Mouse (Mus musculus) embryo, embryonic 9.5 days (tissue): ENCODE measurements around the gene Ntm.

Source experiments
- DNase-seq: peaks from one replicate; pipeline ENCODE4 v3.0.0-alpha.2; 2017; ENCODE audit errors: extremely low spot score

Gene Ntm

DNA sequence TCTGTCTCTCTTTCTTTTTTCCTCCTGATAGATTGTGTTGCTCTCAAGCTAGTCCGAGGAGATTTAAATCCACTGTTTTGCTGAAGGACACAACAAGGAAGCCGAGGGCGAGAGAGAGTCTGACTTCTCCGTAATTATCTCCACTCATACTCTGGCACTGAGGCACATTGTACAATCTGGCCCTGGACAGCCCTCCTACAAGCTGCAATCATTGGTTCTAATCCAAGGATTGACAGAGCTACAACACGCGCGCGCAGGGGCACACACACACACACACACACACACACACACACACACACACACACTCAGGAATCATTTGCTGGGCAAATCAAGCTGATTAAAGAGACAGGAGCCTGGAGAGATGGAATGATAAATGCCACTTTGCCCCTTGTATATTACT lies at the start of gene Ntm:
Ntm (minus strand) TSS at position 164 of the 400 bp plus-strand sequence.
- peak; percentile 39 for DNase-seq

DNA sequence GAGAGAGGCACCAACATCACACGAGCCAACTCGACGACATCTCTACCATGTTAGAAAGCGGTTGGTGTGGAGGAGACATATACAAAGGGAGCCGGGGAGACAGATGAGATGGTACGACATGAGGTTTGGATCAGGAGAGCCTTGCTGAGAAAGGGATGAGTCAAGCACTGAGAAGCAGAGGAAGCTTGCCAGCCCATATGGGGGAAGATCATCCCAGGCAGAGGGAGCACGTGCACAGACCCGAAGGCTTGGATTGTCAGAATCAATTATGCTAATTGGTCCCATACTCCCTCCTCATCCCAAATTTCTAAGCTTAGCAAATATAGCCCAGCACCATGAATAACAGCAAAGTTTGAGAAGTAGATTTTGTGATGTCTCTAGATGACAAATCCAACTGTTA lies 42.8 kb upstream of the Ntm start:
- DNase-seq, result no peak

DNA sequence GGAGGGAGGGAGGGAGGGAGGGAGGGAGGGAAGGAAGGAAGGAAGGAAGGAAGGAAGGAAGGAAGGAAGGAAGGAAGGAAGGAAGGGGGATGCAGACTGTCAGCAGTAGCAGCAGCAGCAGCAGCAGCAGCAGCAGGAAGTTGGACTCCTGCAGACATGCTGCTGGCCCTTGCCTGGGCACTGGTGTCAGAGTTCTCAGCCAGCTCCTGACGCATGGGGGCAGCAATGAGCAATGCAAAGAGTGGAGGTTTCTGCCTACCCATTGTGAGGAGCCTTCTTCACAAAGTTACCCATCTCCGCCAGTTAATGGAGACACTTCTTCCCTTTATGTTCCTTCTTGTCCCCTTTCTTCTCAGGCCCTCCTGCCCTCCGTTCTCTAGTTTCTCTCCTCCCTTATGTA lies 40.7 kb upstream of the Ntm start:
- peak; percentile 83 for DNase-seq

DNA sequence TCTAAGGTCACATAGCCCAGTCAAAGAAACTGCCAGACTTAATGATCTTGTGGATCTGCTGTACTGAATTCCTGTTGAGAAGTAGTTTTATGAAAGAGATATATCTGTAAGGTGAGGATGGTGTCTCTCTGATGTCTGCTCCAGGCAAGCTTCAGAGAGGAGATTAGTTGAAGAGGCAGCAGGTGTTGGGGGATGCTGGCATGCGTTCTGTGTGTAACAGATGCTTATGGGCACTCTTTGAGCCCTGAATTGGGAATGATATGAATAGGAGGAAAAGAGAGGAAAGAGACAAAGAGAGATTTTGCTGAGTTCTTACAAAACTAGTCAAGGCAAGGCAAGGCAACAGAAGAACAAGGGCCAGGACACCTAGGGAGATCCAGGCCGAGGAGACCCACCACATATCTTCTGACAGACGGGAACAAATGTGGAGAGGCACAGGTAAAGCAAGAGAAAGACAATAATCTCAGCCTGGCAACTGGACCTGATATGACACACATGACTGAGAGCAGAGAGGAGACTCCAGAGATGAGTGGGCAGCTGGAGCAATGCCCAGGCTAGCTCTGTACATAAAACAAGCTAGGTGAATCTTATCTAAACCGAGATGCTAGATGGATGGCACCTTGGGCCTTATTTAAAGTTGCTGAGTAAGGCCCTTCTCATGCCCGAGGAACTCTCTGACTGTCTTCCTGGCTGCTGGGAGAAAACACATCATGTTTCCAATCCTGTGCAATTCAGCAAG lies 18.4 kb upstream of the Ntm start:
- no peak for DNase-seq

DNA sequence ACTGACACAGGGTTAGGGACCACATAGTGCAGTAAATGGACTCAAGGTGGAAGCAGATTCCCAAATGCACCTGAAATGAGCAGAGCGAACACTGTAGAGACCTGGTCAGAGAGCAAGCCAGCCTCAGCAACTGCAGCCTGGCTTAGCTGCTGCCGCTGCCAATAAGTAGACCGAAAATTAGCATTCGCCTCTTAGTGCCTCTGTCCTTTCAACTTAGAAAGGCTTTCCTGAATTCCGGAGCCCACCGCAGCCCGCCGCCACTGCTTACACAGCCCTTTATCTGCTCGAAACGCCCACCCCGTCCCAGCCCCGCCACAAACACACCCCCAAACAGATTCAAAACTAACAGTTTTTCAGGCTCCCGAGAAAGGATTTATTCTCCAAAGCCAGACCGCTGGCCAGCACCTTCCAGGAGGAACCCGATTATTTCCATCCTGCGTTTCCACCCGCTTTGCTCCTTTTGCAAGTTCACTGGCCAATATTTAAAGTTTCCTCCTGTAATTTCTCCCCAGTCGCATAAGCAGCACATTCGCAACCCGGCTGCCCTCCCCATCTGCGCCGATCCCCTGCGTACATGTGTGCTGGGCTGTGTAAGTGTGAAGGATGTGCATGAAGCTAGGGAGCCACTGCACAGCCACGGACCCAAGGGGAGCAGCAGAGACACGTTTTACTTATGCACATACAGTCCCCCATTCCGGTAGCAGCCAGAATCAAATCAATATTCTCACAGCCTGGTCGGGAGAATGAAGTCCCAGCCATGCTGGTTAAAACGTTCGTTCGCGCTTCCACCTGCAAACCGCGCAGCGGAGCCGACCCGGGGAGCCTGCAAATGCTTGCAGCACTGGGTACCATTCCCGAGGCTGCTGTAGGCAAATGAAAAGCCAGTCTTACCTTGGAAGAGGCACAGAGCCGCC lies 730 bp downstream of the Ntm start:
- DNase-seq, result peak; percentile 46

DNA sequence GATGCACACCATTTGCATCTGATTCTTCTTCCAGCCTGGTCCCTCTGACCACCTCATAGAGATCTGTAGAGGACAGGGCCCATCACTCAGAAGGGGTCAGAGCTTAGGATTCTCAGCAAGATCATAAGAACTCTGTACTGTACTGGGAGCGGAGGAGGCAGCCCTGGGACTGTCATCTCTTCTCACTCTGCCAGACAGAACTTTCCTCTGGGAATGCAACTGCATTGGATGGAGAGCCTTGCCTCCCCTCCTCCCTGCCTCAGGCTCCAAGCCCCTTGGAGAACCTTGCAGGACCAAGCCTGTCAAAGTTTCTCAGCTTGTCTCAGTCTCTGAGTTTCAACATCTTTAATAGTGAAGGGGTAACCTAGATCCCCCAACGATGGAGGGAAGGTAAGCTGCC lies 1.4 kb downstream of the Ntm start:
- peak; percentile 9 for DNase-seq

DNA sequence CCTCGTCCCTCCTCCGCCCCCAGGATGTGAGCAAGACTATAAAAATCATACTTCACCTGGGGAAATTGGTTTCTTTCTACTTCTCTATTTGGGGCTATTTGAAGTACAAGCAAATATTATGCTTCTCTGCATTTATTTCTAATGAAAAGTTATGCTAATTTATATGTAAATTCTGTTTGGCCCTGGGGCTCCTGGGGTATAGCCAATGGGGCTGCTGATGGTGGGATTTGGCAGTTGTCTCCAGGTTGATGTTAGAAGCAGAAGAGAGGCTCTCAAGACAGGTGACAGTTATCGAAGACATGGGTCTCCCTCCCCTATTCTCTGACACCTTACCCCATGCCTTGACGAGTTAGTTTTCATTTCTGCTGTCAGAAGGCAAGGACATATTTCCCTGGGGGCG lies 2.2 kb downstream of the Ntm start:
- no peak for DNase-seq

DNA sequence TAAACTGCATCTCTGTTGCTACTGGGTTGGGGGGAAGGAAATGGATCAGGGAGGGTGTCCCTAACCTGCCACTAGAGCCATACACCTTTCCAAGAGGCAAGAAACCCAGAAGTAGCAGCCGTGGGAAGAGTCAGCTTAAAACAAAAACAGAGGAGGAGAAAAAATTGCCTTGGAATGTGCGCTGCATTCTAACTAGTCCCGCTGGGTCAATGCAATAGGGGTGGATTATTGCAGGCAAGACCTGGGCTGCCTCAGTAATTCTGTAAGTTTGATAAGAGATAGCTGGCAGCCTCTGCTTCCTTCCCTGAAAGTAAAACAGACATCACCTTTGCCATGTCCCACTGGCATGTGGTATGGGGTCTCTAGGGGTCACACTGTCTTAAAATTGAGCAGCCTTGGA lies 2.7 kb downstream of the Ntm start:
- no peak for DNase-seq

DNA sequence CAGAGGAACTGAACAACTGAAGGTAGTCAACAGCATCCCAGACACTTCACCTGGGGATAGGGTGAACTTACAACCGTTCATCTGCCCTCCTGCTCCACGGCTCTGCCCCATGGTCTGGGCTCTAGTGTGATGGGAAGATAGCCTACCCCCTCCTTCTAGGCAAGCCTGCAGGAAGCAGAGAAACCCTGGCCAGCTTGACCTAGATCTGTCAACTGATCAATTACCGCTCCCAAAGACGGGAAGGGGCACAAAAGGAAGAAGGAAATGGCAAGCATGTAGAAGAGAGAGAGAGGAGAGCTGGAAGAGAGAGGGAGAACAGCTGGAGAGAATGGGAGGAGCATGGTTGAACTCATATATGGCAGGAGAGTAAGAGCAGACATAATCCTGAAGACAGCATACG lies 6.0 kb downstream of the Ntm start:
- DNase-seq, result no peak

DNA sequence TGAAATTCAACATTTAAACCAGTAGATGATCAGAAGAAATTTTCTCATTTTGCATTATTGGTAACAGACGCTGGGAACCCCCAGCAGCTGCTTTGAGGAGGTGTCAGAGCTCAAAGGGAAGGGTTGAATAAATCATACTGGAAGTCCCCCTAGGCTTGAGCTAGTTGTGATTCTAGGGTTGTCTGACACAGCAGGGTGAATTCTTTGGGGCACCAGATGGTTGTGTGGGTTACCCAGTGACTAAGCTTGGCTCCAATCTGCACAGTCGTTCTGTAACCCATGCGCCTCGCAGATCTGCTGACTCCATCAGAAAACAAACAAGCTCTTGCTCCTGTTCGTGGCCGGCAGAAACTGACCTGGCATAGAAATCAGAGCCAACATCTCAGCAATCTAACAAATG lies 8.9 kb downstream of the Ntm start:
- DNase-seq, result no peak

DNA sequence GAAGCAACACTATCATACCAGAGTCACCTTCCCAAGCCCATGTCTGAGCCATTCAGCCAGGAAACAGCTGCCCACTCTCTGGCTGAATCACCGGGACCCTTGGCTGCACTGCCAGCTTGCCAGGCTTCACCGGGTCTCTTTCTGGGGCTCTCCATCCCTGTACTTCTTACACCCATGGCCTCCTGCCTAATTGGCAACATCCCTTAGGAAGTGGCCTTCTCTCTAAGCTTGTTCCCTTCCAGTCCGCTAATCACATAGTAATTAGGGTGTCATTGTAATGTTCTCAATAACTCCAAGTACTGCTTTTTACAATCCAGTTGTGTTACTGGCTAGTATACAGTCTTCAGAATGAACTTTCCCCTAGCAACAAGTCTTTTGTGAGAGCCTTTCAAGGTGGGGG lies 13.9 kb downstream of the Ntm start:
- no peak for DNase-seq

DNA sequence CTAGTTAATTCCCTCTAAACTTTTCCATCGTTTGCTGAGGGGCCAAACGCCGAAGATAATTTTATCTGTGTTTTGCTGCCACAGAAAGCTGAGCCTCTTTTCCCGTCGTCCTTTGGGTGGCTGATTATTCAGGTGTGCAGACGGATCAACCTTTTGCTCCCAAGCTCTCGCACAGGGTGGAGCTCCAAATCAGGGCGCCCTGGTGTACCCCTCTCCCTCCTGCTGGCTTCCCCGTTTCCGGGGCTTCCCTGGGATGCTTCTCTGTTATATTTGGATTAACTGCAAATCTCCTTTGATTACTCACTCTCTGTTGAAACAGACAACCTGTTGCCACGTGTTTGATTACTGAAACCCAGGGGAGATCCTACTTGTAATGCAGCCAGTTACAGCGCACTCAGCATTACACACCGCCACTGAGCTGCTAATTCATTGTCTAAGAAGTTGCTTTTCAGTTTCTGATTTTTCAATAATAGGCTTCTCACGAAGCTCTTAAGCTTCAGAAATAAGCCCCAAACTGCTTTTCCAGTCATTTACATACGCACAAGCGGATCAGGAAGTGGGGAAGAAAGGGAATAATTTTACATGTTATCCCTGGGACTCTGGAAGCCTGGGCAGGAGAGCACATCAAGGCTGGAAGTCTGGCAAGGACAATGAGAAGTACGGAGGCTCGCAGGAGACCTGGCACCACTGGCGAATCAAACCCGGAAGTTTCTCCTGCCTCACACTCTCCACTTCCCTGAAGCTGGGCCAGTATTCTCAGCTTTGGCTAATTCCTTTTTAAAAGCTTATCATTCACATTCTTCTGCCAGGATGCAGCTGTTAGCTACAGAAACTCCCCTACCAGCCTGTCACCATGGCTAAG lies 19.5 kb downstream of the Ntm start:
- peak; percentile 17 for DNase-seq

DNA sequence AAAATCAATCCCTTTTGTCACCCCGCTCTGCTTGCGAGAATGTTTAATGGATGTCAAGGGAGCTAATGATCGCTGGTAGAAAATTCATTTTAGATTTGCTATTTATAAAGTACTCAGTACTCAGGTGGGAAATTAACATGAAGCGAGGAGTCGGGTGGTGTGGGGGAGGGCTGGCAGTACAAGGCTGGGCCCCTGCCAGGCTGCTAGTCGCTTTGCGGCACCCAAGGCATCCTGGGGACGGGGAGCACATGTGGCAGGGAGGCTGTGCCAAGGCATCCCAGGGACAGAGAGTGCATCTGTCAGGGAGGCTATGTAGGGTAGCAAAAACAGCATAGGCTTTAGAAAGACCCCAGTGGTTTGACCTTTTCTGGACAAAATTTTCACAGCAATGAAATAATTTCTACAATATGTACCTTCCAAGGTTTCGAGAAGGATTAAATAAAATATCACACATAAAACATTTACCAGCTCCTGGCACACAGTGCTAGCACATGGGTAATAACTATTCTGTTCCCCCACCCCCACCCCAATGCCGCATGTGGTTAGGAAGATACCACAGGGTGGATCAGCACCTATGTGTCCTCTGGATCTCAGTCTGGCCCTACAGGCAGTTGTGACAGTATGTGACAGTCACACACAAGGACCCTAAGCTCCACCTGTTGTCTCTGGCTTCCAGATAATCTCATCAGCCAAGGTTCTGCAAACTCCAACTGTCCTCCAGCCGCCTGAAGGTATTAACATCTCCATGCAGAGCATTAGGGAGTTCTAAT lies 20.6 kb downstream of the Ntm start:
- DNase-seq, result no peak

DNA sequence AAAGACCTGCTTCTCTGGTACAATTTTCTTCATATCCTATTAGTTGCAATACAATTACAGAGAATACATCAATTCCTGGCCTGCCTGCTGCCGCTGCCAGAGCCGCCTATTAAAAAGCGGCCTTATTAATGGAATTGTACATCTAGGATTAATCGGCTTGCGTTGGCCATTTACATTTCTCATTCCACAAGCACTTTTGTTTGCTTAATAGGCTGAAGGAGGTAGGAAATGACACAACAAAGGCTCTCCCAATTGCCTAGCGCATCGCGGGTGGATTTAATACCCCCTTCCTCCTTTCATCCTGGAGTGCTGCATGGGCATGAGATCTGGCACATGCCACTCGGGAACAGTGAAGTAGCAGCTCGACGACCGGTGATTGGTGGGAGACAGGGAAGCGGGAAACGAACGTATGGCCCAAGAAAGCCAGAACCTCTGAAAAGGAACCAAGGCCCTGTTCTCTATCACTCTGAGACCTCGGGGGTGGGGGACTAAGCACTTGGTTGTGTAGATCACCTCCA lies 23.4 kb downstream of the Ntm start:
- DNase-seq, result no peak

DNA sequence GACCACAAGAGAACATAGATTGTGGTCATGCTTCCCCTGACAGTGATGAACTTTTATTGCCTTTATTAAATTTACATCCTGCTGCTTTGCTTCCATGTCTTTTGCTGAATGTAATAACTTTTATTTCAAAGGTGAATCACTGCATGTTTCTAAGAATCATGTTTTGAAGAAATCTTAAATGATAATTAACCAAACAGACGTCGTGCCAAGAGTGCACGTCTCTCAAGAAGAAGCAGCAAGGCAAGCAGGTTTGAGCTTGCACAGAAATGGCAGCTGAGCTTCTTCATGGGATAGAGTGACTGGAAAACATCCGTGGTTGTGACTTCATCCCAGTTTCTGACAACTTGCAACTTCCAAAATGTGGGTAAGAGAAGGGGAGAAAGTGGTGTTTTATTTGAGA lies 34.1 kb downstream of the Ntm start:
- DNase-seq, result no peak

DNA sequence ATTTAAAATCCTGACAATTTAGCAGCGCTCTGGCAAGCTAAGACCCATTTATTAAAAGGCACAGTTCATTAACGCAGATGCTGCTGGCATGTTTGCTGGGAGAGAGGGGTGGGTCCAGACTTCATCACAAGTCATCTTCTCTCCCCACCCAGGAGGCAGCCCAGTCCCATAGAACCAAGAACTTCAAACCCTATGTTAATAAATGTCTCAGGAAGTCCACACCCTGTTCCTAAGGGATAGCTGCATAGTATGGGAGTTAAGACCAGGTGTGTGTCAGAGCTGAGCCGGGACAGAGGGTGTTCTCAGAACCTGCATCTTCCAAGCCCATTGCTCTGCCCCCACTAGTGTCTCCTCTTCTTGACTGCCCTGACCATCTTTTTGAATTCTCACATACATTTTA lies 37.6 kb downstream of the Ntm start:
- no peak for DNase-seq

DNA sequence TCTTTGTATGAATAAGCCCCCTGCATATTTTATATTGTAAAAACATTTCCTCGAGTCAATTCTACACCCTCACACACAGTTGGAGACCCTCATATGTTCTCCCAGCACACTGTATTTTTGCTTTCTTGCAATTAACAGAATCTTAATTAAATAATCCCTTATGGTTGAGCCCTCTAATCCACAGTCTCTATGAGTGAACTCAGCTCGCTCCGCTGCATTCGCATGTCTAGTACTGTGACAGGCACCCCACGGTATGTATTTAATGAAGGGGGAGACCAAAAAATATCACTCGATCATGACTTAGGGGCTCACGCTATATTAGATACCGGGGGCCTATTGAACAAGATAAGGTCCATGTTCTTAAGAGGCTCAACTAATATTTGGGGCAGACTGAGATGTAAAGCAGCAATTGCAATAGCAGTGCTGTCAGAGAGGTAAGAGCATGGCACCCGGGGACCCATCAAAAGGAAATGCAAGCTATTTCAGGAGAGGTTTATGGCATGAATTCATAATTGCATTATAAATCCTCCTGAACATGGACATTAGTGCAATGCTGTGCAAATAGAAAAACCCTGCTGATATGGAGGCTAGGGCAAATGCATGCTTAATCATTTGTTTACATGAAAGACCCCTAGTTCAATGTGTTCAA lies 64.4 kb downstream of the Ntm start:
- DNase-seq, result no peak

DNA sequence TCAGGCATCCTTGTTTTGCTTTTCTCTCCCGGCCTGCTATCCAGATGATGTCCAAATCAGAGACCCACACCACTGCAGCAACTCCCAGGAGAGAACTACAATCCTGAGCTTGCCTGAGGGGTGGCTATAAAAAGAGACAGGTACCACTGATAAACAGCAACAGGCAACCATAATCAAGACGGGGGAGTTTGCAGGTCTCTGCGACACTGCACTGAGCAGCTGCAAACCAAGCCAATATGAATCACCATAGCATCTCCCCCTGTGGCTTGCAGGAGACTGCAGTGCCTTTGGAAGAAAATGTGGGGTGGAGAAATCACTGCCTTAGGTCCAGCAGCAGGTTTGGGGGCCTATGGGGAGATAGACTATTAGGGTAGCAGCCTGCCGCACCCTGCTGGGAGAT lies 65.5 kb downstream of the Ntm start:
- DNase-seq, result no peak

DNA sequence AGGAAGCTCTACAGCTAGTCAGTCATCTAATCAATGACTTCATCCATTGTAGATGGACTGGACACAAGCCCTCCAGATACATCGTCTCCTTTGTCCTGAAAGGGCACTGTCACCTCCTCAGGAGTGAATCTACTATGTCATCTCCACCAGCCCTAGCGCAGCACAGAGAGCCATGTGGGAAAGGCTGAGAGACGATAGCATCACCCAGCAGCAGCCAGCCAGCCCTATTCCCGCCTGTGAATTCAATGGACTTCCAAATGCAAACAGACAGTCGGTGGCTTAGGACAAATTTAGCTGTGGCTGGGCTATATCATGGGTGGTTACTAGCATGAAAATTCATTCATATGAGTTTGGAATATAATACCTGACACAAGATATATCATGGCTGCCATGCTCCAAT lies 70.1 kb downstream of the Ntm start:
- no peak for DNase-seq

DNA sequence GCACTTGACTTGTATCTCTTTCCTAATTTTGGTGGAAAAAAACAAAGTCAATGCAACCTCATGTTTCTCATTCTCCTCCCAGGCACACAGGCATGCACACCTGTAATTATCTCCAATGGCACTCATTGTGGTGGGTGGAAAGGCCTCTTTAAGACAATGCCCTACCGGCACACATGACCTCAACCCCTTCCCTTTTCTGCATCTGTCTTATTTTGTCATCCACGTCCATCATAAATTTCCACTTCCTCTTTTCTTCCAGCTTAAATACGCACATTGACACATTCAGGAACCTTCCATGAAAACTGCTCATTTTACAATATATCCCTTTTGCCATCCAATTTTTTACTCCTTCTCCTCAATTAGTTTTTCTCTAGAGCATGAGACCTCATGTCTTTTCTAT lies 74.2 kb downstream of the Ntm start:
- DNase-seq, result no peak

DNA sequence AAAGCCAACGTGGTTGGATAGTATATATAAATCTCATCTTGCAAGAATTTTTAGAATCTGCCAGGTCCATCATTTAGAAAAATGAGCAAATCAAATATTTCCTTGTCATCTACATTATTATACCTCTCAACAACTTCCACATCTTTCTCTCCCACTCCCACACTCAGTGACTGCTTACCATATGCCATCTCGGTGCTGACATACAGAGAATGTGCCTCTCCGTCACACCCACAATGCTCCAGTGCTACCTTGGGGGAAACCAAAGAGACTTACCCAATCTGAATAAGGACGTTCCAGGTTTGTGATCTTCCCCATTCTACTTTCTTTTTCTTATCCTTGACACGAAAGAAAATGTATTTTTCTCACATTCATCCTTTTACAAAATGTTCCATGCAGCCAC lies 75.0 kb downstream of the Ntm start:
- DNase-seq, result no peak
